Mouse (Mus musculus) E14TG2a.4 (cell line): ENCODE measurements at regions not wholly inside any gene's neighbourhood (a gene's known extent, or its start where the extent isn't known, plus 50 kb on each side); places are given as distances from the start of the nearest gene placed in this dataset.
A peak's percentile ranks its signal among the peaks of the same experiment; 100 is the strongest.

Source experiments
- H3K27me3 ChIP-seq: 2 replicates; pipeline ENCODE4 v1.6.1; 2014; ENCODE audit warnings: low read length, control low read depth; ENCODE audit not compliant: insufficient read depth
- H3K36me3 ChIP-seq: 2 replicates; pipeline ENCODE4 v1.6.1; 2014; ENCODE audit warnings: low read length, control low read depth; ENCODE audit not compliant: insufficient read depth
- H3K4me1 ChIP-seq: replicated peaks from 2 replicates; pipeline ENCODE4 v1.6.1; 2014; ENCODE audit warnings: low read depth, low read length, control low read depth
- H3K4me3 ChIP-seq: replicated peaks from 2 replicates; pipeline ENCODE4 v1.5.1; 2014; ENCODE audit warnings: mild to moderate bottlenecking, low read length
- H3K9me3 ChIP-seq: 2 replicates; pipeline ENCODE4 v1.6.1; 2014; ENCODE audit warnings: low read length, control low read depth
- CTCF ChIP-seq: conservative IDR thresholded peaks from 2 replicates; pipeline ENCODE4 v1.5.1; 2014; ENCODE audit warnings: low read length
- NANOG ChIP-seq: IDR thresholded peaks from 2 replicates; pipeline ENCODE4 v1.6.1; 2014; ENCODE audit warnings: borderline replicate concordance, low read length, mixed read lengths
- POU5F1 ChIP-seq: IDR thresholded peaks from 2 replicates; pipeline ENCODE4 v1.6.1; 2014; ENCODE audit warnings: low read length, borderline replicate concordance

DNA sequence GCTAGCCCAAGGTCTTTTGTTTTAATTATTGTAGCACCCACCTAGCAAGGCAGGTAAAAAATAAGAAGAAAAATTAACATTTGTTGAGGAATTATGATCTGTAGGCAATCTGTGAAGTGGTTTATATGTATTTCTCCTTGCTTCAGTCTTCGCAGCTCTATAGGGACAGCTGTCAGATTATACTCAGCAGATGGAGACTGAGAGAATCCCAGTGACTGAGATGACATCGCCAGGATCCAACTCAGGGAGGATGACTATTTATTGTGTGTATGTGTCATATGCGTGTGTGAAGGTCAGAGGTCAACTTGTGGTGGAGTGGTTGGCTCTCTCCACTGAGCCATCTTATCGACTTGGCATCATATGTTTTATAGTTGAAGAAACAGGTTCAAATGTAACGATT, 362.0 kb upstream of the Chd6 start:
- no peaks in the 10 kb centered on the region for H3K27me3 ChIP-seq
- H3K9me3 ChIP-seq, result no peaks in the 10 kb centered on the region
- H3K4me1 ChIP-seq, result no peaks in the 10 kb centered on the region
- no peak for TF ChIP-seq POU5F1
- TF ChIP-seq CTCF, result no peak
- TF ChIP-seq NANOG, result no peak
- no peaks in the 10 kb centered on the region for H3K36me3 ChIP-seq
- no peak overlapping the region for H3K4me3 ChIP-seq

DNA sequence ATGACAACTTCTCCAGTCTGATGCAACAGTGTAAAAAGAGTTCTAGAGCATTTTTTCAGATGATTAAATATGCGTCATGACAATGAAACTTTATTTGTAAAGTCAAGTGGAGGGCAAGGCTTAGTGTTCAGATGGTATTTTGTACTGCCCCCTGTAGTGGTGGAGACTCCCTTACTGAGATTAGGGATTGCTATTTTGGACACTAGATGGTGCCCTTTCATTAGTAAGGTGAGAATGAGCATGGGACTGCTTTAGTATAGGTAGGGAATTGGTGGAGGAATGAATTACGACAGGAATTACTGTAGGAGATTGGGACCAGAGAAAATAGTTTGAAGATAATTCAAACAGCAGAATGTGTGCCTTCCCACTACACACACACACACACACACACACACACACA, 361.1 kb upstream of the Chd6 start:
- Histone ChIP-seq H3K4me3 (no peak overlapping the region), H3K27me3 (no peaks in the 10 kb centered on the region), H3K4me1 (no peaks in the 10 kb centered on the region), H3K9me3 (no peaks in the 10 kb centered on the region), H3K36me3 (no peaks in the 10 kb centered on the region)
- TF ChIP-seq CTCF, result peak; percentile 45
- TF ChIP-seq POU5F1, result no peak
- TF ChIP-seq NANOG, result no peak

GRCm38 (mm10) chr2:161467035-161467434, 358.2 kb upstream of the Chd6 start:
- TF ChIP-seq NANOG (no peak), CTCF (no peak), POU5F1 (no peak)
- no peak overlapping the region for H3K4me3 ChIP-seq
- no peaks in the 10 kb centered on the region for H3K36me3 ChIP-seq
- no peaks in the 10 kb centered on the region; the same call in 1 of the 2 replicates for H3K9me3 ChIP-seq
- H3K27me3 ChIP-seq, result no peaks in the 10 kb centered on the region
- no peaks in the 10 kb centered on the region for H3K4me1 ChIP-seq

GRCm38 (mm10) chr2:161460600-161460999, 351.7 kb upstream of the Chd6 start:
- no peak for TF ChIP-seq POU5F1
- no peak for TF ChIP-seq NANOG
- no peak for TF ChIP-seq CTCF
- Histone ChIP-seq H3K4me3 (no peak overlapping the region), H3K4me1 (no peaks in the 10 kb centered on the region), H3K9me3 (no peaks in the 10 kb centered on the region; the same call in 1 of the 2 replicates), H3K27me3 (no peaks in the 10 kb centered on the region), H3K36me3 (no peaks in the 10 kb centered on the region)

GRCm38 (mm10) chr2:161454466-161454865, 345.6 kb upstream of the Chd6 start:
- no peak for TF ChIP-seq POU5F1
- no peak for TF ChIP-seq NANOG
- TF ChIP-seq CTCF, result no peak
- Histone ChIP-seq H3K36me3 (no peaks in the 10 kb centered on the region), H3K27me3 (no peaks in the 10 kb centered on the region), H3K4me1 (no peaks in the 10 kb centered on the region), H3K4me3 (no peak overlapping the region), H3K9me3 (no peaks in the 10 kb centered on the region)

DNA sequence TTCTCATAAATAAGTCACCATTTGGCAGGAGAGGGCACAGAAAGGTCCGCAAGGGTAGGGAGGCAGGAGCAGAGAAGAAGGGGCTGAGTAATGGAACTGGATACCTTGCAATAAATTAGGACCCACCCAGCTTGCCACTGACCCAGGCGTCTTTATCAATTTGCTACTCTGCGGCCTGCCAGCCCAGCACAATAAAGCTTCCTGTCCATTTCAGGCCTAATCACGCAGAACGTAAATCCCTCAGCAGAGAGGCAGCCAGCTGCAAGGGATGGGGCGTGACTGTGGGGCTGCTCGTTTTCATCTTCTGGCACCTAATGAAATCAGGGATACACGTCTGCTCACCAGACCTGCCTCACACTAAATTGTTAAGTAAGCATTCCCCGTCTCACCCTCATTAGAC, 324.9 kb upstream of the Chd6 start:
- Histone ChIP-seq H3K4me3 (no peak overlapping the region), H3K4me1 (no peaks in the 10 kb centered on the region), H3K27me3 (no peaks in the 10 kb centered on the region), H3K9me3 (no peaks in the 10 kb centered on the region), H3K36me3 (no peaks in the 10 kb centered on the region)
- TF ChIP-seq NANOG (no peak), CTCF (no peak), POU5F1 (no peak)

DNA sequence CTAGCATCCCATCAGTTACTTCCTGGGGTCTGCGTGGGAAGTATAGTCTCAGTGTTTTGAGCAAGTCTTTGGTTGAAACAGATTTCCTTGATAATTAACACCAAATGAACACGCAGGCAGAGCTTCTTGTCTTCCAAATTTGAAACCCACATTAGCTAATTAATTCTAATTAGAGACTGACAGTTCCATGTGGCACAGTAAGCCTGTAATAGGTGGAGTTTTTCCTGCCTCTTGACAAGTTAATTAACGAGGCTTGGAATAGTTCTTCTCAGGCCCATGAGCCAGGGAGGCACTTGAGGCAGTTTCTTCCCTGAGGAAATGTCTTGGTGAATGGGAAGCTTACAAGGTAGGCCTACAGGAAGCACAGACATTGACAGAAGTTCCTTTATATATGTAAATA, 320.4 kb upstream of the Chd6 start:
- no peaks in the 10 kb centered on the region for H3K27me3 ChIP-seq
- H3K9me3 ChIP-seq, result no peaks in the 10 kb centered on the region
- no peak overlapping the region for H3K4me3 ChIP-seq
- H3K36me3 ChIP-seq, result no peaks in the 10 kb centered on the region
- TF ChIP-seq POU5F1 (no peak), CTCF (no peak), NANOG (no peak)
- no peaks in the 10 kb centered on the region for H3K4me1 ChIP-seq

GRCm38 (mm10) chr2:161425587-161425986, 316.7 kb upstream of the Chd6 start:
- TF ChIP-seq POU5F1 (no peak), NANOG (no peak), CTCF (no peak)
- Histone ChIP-seq H3K4me1 (no peaks in the 10 kb centered on the region), H3K9me3 (no peaks in the 10 kb centered on the region), H3K36me3 (no peaks in the 10 kb centered on the region), H3K4me3 (no peak overlapping the region), H3K27me3 (no peaks in the 10 kb centered on the region)

DNA sequence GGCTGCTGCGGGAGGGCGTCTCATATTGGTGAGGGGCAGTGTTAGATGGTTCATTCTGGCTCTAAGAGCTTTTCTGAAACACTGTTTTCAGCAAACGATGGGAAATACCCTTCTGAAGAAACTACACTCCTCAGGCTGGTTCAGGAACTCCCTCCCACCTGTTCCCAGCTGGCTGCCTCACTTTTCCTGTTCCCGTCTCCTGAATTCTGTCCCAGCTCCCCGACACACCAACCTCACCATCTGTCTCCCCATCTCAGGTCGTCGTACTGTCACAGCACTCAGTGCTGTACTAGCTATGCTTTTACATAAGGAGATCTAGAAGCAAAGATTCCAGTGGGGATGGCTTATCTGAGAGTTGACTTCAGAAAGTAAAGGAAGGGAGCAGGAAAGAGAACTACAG, 309.2 kb upstream of the Chd6 start:
- no peaks in the 10 kb centered on the region for H3K36me3 ChIP-seq
- no peak overlapping the region for H3K4me3 ChIP-seq
- H3K4me1 ChIP-seq, result no peaks in the 10 kb centered on the region
- no peaks in the 10 kb centered on the region for H3K27me3 ChIP-seq
- TF ChIP-seq POU5F1, result no peak
- no peak for TF ChIP-seq NANOG
- no peak for TF ChIP-seq CTCF
- no peaks in the 10 kb centered on the region for H3K9me3 ChIP-seq
